Mouse (Mus musculus) brain, embryonic 18.5 days (tissue): ENCODE data around the gene Tlr6.

Experiments used
- DNase-seq: peaks from one replicate; pipeline ENCODE4 v3.0.0-alpha.2; 2012; ENCODE audit warnings: low read depth, low spot score

The Tlr6 gene

DNA sequence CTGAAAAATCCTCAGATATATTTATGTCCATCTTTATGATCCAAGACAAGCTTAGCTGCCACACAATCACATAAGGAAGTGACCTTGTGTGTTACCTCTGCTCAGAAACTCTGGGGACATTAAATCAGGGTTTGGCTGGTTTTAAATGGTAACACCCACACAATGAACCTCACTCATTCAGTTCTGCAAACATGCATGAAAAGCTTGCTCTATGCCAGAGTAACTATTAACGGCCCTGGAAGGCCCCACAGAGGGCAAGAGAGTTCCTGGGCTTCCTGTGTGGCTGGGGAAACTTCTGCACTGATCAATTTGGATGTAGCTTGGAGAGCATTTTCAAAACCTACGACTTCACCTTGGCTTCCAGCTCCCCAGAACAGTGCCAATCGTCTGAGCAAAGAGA, 27.7 kb downstream of the Tlr6 start:
- DNase-seq, result no peak

GRCm38 (mm10) chr5:64922891-64923381, 37.0 kb downstream of the Tlr6 start:
- no peak for DNase-seq

- no peak for DNase-seq
Measured at GRCm38 (mm10) chr5:64918616-64919597, 41.0 kb downstream of the Tlr6 start.

- DNase-seq, result no peak
Measured at GRCm38 (mm10) chr5:64917721-64918120, 42.2 kb downstream of the Tlr6 start.

DNA sequence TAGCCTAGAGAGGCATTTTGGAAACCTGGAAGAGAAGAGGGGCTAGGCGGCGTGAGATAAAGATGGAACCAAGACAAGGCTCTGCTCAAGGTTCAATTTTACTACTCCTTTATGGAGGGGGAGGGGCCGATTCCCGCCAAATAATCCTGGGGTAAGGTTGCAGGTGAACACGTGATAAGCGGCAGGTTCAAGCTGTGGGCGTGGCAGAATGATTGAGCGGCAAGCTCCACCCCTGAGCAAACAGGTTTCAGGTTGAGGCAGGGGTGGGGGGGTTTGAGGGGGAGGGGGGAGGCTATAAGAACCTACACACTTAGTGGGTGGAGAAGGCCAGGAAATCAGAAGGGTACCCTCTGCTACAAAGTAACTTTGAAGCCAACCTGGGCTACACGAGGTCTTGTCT, 42.7 kb downstream of the Tlr6 start:
- no peak for DNase-seq

GRCm38 (mm10) chr5:64908585-64909284, 51.2 kb downstream of the Tlr6 start:
- DNase-seq, result no peak

DNA sequence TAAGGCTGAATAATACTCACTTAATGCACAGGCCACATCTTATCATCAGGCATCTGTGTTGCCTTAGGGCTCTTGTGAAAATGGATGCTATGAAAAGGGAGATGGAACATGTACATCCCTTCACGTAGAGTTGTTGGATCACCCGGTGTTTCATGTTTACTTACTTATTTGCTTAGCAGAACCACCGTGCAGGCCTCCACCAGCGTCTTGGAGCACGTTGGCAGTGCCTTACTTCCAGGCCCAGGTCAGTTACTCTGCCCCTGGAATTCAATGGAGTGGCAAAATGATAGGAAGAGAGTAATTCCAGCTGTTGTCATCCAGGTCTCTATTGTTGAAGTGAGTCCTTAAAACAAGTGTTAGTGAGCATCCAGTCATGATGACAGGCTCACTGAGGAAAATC, 52.0 kb downstream of the Tlr6 start:
- DNase-seq, result no peak

- DNase-seq, result no peak
Measured at GRCm38 (mm10) chr5:64905516-64906271, 54.2 kb downstream of the Tlr6 start.
